Mouse (Mus musculus): ENCODE data around the gene Rsph6a.
A peak's percentile ranks its signal among the peaks of the same experiment; 100 is the strongest.

The Rsph6a gene

GRCm38 (mm10) chr7:19097863-19098262 lies 43.4 kb downstream of the Rsph6a start:
- DNase-seq (ENCODE audit: extremely low spot score, low read depth, low spot score) = no peak

- DNase-seq (ENCODE audit: extremely low spot score, low read depth, low spot score) = no peak
These were observed 44.3 kb downstream of the Rsph6a start for GRCm38 (mm10) chr7:19098811-19099210.

DNA sequence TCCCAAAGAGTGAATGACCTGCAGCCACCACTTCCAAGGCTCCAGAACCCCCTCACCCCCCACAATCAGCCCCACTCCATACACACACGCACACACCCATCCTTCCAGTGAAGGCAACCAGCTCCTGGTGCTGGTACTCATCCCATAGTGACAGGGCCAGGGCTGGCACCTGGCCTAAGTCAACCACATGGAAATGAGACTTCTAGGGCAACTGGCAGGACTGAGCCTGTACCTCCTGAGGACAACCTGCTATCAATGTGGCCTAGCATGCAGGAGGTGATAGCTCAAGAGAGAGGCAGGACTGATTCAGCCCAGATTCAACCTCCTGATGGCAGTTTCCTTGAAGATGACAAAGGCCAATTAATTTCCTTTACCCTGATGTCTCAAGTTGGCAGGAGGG lies 45.8 kb downstream of the Rsph6a start:
- DNase-seq (ENCODE audit: extremely low spot score, low read depth, low spot score) = no peak

DNA sequence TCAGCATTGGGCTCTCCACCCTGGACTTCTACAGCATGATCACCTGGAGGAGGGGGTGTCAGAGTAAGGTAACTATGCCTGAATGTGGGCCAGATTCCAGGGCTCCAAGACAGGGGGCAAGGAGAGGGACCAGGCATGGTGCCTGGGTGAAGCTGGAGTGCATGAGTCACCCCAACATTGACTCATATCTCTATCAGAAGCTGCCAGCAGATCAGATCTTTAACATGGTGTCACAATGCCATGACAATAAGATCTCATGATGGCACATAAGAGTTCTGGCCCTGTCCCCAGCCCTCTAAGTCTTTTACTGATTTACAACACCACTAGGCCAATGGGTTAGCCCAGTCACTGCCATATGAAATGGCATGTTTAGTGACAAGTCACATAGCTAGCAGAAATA lies 49.3 kb downstream of the Rsph6a start:
- DNase-seq (ENCODE audit: extremely low spot score, low read depth, low spot score) = no peak

DNA sequence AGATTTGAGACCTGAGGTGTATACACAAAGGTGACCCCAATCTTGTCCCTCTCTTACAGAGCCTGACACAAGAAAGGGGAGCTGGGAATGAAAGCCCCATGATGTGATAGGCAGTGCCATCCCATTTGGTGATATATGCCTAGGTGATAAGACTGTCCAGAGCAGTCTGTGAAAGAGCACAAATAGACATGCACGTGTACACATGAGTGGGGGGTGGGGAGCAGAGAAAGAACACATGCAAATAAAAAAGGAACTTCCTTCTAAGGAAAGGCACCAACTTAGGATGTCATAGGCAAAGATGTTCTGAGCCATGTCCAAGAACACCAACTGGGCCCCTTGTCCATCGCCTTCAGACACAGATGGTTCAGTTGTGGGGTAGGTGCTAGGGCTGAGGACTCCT lies 50.0 kb downstream of the Rsph6a start:
- no peak for DNase-seq (ENCODE audit: extremely low spot score, low read depth, low spot score)

DNA sequence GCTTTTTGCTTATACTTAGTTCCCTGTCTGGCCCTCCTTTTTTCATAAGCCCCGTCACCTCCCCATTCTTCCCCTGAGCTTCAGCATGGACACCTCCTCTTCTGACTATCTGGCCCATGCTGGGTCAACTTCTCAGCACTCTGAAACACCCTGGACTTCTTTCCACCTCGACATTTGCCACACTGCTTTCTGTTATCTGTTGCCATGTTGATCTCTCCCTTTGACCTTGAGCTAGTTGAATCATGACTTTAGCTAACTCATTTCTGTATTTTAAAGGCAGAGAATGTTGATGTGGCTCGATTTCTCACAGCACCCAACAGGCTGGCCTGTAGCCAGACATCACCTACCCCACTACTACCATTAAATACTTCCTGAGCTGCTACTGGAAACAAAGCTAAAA lies 52.9 kb downstream of the Rsph6a start:
- DNase-seq (ENCODE audit: extremely low spot score, low read depth, low spot score) = no peak

DNA sequence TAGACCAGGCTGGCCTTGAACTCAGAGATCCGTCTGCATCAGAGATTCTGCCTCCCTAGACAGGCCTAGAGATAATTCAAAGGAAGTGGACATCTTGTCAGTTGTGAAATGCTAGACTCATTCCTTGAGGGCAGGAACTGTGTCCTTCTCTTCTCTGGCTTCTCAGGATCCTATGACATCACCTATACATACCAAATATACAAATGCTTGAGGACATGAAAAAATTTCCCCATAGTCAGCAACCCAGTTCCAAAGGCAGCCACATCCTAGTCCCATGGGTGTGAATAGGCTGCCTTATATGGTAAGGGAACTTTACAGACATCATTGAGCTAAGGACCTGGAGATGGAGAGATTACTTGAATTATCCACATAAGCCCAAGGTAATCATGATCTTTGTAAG lies 55.1 kb downstream of the Rsph6a start:
- no peak for DNase-seq (ENCODE audit: extremely low spot score, low read depth, low spot score)

DNA sequence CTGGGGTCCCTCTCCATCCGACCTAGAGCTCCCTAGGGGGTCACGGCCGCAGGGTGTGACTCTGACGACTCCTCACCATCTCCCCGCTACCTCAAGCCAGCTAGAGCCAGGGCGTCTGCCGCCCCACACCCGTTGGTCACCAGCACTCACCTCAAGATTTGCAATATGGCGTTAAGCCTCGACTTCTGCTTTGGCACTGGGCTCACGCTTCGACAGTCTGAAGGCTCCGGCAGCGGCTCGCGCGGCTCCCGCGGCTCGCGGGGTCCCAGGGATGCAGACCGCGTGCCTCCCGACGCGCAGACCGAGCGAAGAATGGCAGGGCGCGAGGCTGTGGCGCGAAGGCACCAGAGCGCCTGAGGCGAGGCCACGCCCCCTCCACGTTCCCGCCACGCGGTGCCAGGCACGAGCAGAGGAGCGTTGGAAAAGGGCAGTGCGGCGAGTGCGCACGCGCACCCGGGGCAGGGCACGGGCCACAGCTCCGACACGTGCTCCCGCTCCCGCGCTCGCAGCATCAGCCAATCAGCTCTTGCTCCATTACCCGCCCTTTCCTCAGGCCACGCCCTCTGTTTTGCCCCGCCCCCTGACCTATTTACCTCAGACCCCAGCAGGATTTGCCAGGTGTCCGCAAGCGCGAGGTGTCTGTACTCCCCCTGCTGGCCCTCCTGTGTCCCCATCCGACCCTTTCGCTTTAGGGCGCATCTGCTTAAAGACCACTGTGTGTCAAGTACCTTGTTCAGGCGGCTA lies 63.7 kb downstream of the Rsph6a start, which contains the start of gene Gm4969:
Gene Gm4969, minus strand, starts transcription at position 341 of the 744 bp plus-strand sequence.
- no peak for DNase-seq (ENCODE audit: extremely low spot score, low read depth, low spot score)

DNA sequence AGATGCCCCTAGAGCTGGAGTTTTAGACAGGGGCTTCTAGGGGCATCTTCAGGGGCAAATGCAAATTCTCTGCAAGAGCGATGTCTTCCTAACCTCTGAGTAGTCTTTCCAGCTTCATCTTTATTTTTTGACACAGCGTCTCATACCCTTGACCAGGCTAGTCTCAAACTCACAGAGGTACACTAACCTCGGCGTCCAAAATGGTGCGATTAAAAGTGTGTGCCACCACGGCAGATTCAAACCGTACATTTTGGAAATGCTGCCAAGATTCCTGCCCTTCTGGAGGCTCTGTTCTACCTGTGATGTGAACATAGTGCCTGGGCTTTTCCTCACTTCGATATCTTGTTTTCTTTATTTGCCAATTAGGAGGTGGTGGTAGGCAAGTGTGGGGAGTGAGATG lies 64.6 kb downstream of the Rsph6a start:
- DNase-seq (ENCODE audit: extremely low spot score, low read depth, low spot score) = no peak

- DNase-seq (ENCODE audit: extremely low spot score, low read depth, low spot score) = peak; percentile 97
These were observed 65.3 kb downstream of the Rsph6a start, which contains the start of gene Fbxo46 for GRCm38 (mm10) chr7:19119631-19120429. TSS of gene Fbxo46 (plus strand) at chr7:19119859.

- no peak for DNase-seq (ENCODE audit: extremely low spot score, low read depth, low spot score)
These were observed 67.2 kb downstream of the Rsph6a start for GRCm38 (mm10) chr7:19121686-19122085.
